Mouse (Mus musculus) forelimb bud, embryonic 11.5 days (tissue): ENCODE measurements around the gene Pi16.
A peak's percentile ranks its signal among the peaks of the same experiment; 100 is the strongest.

ENCODE experiments used
- DNase-seq: peaks from one replicate; pipeline ENCODE4 v3.0.0-alpha.2; 2012; ENCODE audit warnings: low read depth, low spot score

Gene Pi16

GRCm38 (mm10) chr17:29304376-29305057 is 13.0 kb upstream of the Pi16 start:
- DNase-seq, result no peak

DNA sequence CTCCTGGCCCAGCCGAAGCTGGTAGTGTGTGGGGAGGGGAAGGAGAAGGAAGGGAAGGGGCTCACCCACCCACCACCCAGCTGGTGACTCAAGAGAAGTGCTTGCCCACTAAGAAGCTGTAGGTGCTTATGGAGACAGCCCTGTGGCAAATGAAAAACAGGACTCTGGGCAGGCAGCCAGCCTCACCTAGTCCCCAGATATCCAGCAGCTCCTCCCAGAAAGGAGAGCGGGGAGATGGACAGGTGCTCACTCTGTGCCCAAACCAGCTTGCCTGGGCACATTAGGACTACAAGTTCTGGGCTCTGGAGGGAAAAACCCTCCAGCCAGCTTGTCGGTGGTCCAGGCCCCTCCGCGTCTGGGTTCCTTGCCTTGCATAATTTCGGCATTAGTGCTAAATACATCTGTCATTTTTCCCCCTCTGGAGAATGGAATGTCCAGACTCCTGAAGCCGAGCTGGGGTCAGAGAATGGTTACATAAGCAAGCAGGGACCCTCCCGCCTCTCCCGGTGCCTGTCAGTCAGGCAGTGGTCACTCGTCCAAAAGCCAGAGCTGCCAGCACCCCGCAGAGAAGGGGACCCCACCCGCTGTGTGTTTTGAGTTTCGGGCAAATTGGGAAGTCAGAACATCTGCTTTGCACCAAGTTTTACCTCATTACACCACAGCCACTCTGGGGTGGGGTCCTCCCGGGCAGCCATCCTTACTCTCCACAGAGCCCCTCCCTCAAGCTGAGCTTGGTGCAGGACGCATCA is 12.2 kb upstream of the Pi16 start:
- no peak for DNase-seq

DNA sequence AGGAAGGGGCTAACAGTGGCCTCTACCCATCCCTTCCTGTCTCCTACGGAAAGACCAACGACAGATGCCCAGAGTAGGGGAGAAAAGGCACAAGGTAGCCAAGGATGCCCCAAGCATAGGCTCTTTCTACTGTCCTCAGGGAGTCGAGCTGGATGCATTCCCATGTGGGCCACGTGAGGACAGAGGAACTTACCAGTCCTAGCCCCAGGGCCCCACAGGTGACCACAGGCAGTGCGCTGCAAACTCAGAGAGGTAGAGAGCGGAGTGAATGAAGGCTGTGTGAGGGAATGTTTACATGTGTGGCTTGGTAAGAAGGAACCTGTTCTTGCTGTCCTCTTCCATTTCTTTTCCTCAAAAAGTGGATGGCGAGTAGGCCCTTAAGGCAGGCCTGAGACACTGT is 11.6 kb upstream of the Pi16 start:
- DNase-seq, result no peak

- no peak for DNase-seq
Measured at GRCm38 (mm10) chr17:29310056-29310623, 7.3 kb upstream of the Pi16 start.

DNA sequence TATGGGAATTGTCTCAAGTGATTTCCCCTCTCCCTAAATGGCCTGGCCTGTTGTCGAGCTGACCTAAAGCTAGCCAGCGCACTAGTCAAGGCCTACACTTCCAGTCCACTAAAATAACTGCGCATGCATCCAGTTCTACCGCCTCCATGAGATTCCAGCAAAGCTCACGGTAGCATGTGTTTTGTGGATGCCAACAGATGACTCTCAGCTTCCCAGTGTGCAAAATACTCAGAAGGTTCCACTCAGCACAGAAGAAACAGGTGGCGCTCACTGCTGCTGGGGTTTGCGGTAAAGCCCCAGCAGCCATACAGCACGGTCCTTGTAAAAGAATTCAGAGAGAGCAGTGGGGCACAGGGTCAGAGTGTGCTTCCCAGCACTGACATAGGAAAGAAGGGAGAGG is 5.9 kb upstream of the Pi16 start:
- no peak for DNase-seq

GRCm38 (mm10) chr17:29312082-29312481 is 5.4 kb upstream of the Pi16 start:
- no peak for DNase-seq

DNA sequence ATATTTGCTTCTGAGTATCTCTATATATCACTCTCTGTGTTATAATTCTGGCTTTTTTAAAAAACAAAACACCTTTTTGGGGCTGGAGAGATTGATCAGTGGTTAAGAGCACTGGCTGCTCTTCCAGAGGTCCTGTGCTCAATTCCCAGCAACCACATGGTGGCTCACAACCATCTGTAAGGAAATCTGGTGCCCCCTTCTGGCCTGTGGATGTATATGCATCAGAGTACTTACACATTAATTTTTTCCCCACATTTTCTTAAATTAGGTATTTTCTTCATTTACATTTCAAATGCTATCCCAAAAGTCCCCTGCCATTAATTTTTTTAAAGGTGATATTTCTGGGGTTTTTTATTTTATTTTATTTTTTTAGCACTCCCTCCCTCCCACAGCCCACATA is 4.2 kb upstream of the Pi16 start:
- DNase-seq, result no peak

- DNase-seq, result no peak
Measured at GRCm38 (mm10) chr17:29315672-29316465, 1.6 kb upstream of the Pi16 start.

GRCm38 (mm10) chr17:29316891-29317290 is 589 bp upstream of the Pi16 start:
- DNase-seq, result no peak

GRCm38 (mm10) chr17:29318731-29319250 is 1.3 kb downstream of the Pi16 start:
- no peak for DNase-seq

DNA sequence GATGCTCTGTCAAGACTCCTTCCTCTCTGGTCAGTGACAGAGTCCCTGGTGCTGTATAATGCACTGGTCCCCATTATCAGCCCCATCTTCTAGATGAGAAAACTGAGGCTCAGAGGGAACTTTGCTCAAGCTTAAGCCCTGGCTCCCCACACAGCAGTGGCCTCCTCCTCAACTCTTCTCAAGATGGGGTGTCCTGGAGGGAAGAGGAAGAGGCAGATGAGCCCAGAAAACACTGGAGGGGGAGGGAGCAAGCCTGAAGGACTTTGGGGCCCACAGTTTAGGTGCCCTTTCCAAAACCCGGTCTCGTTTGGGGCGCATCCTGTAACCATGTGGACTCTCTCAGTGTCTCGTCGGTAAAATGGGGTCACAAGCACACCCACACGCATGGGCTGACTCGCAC is 2.0 kb downstream of the Pi16 start:
- DNase-seq, result no peak

- no peak for DNase-seq
Measured at GRCm38 (mm10) chr17:29319881-29320639, 2.6 kb downstream of the Pi16 start.

DNA sequence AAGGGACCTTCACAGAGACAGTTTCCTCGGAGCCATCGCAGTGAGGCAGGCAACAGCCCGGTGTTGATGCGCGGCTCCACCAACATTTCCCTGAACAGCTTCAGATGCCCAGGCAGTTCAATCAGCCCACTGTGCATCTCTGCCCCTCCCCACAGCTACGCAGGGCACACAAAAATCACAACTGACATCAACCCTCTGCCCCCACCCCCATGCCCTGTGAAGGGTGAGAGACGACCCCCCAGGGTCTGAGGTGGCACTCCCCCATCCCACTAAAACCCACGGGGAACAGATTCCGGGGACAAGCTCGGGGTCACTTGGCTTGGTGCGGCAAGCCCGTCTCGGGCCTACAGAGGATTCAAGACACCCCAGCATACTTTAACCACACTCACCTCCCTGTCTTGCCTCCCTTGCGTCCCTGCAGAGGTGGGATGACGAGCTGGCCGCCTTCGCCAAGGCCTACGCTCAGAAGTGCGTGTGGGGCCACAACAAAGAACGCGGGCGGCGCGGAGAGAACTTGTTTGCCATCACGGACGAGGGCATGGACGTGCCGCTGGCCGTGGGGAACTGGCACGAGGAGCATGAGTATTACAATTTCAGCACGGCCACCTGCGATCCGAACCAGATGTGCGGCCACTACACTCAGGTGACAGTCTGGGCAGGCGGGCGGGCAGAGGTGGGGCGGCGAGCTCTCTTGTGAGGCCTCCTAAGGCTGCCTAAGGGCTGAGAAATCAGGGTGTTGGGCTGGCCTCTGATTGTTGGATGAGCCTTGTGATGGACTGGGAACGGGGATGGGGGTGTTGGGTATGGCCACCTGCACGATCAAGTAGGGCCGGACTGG is 4.5 kb downstream of the Pi16 start:
- no peak for DNase-seq

DNA sequence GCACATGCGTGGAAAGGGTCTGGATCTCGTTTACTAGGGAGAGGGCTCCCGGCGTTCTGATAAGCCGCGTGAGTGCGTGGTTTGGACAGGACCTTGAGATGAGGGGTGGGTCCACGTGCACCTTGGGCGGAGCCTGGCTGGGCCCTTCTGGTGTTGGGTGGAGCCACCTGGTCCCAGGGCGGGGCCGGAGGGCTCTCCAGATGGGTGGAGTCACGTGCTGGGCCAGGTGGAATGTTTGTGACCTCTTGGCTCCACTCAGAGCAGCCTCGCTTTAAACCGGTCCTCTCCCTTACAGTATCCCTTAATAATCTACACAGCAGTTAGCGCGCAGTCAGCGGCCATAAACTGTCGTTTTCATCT is 5.1 kb downstream of the Pi16 start:
- peak; percentile 57 for DNase-seq

DNA sequence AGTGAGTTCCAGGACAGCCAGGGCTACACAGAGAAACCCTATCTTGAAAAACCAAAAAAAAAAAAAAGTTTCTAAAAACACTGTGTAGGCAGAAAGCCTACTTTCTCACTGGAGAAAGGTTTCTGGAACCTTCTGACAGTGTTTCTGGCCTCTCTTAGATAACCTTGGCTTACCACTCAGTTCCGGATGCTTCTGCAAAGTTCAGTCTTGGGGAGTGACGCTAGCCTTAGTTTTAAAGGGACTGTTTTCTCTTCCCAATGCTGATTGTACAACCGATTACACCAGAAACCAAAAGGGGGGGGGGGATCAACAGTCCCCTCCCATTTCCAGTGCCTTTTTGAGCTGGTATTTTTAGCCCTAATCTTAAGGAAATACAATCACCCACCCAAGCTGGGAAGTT is 6.1 kb downstream of the Pi16 start:
- no peak for DNase-seq

DNA sequence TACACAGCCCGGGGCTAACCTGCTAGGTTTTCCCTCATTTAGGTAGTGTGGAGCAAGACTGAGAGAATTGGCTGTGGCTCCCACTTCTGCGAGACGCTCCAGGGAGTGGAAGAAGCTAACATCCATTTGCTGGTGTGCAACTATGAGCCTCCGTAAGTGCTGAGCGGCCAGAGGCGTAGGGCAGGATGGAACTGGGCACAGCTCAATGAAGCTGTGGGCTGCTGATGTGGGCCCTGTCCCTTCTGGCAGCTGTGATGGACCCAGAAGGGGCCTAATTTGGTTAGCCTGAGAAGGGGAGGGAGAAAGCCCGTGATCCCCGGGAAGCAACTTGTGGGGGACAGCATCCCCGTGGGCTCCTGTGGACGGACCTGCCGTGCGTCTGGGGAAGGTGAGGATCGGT is 8.4 kb downstream of the Pi16 start:
- DNase-seq, result no peak

GRCm38 (mm10) chr17:29326531-29327529 is 9.3 kb downstream of the Pi16 start:
- DNase-seq, result no peak

GRCm38 (mm10) chr17:29327691-29328090 is 10.2 kb downstream of the Pi16 start:
- DNase-seq, result no peak

- DNase-seq, result no peak
Measured at GRCm38 (mm10) chr17:29330221-29330620, 12.7 kb downstream of the Pi16 start.
